Mouse (Mus musculus): Measurements from ENCODE around the gene Kcnh7. TPM values are rescaled to one million over a fixed set of nuclear protein-coding genes. Genes with fewer than 3 reads are reported as not detected.

The Kcnh7 gene
- total RNA-seq, 2 experiments from 2014 or later, result 0.08 to 0.18 TPM

DNA sequence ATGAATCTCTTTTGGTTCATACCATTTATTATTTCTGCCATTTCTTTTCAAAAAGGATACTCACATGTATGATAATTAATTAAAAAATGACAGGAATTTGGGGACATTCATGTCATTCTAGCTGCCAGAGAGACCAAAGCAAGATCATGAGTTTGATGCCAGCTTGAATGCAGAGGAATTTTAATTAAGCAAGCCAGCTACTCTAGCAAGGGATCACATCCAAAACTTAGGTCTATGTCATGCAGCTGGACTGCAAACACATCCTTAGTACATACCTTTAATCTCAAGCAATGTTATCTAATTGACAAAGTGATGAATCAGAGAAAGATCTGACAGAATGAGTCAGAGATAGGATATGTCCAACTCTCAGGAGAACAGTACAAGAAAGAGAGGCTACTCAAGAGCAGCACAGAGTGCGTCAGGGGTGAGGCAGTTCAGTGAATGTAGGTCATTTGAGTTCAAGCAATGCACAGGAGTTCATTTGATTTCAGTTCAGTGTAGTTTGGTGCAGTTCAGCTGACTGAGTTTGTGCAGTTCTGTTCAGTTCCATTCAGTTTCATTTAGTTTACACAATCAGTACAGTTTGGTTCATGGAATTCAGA, 248.7 kb downstream of the Kcnh7 start:
- no peak for DNase-seq

DNA sequence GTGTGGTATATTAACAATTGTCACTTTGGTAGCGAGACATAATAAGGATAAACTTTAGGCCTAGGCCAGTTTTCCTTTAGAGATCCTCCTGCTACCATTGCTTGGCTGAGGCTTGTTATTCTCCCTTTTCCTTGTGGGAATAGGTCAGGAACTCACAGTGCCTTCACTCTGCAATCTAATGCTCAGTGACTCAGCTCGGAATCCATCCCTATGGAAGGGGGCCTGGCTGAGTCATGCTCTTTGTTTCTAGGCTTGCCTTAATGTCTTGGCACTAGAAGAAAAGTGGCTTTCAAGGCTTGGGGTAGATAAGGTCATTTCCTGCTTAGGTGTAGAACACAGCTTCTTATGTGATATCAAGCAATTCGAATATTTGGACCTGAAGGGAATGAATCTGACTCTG, 255.6 kb downstream of the Kcnh7 start:
- no peak for DNase-seq

DNA sequence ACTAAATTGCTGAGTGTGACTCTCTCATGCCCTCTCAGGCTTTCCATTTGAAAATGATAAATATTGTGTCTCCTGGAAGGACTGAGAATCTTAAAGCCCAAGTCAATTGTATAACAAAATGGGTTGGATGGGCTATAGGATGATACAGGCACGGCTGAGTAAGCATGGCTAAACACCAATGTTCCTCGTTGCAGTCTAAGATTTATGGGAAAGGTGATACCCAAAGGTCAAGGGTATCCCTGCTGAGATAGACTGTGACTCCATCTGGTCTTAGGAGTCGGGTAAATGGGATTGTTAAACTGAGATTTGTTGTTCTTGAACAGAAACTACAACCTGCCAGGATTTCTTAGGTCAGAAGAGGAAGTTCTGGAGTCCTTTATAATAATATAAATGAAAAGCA, 256.0 kb downstream of the Kcnh7 start:
- DNase-seq, result no peak

DNA sequence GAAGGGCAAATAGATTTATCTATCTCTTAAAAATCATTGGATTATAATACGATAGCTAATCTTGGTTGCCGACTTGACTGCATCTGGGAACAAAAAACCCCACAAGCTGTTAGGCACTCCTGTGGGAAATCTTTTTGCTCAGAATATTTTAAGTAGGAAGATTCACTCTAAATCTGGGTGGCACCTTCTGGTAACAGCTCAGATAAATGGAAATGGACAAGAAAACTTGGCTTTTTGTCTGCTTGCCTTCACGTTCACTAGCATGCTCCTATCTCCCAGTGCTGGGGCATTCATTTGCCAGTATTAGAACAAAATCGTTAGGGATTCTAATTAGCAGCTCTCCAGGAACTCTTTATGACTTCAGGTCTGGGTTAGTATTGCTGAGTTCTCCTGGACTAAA, 260.3 kb downstream of the Kcnh7 start:
- DNase-seq, result no peak

DNA sequence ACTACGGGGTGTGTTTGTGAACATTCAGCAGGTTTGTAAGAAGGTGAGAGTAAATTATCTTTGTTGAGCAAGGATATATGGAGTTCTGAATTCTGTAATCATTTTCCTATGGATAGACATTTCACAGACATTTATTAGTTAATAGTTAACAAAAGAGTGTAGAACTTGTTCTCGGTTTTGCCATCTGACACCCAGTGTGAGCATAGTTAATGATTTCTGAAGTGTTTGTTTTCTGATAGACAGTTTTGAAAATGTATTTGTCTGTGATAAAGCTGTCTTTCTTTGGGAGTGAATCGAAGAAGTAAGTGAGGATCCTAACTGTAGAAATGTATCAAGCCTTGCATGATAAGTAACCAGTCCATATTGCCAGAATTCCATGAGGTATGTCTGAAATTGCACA, 276.4 kb downstream of the Kcnh7 start:
- DNase-seq, result no peak

DNA sequence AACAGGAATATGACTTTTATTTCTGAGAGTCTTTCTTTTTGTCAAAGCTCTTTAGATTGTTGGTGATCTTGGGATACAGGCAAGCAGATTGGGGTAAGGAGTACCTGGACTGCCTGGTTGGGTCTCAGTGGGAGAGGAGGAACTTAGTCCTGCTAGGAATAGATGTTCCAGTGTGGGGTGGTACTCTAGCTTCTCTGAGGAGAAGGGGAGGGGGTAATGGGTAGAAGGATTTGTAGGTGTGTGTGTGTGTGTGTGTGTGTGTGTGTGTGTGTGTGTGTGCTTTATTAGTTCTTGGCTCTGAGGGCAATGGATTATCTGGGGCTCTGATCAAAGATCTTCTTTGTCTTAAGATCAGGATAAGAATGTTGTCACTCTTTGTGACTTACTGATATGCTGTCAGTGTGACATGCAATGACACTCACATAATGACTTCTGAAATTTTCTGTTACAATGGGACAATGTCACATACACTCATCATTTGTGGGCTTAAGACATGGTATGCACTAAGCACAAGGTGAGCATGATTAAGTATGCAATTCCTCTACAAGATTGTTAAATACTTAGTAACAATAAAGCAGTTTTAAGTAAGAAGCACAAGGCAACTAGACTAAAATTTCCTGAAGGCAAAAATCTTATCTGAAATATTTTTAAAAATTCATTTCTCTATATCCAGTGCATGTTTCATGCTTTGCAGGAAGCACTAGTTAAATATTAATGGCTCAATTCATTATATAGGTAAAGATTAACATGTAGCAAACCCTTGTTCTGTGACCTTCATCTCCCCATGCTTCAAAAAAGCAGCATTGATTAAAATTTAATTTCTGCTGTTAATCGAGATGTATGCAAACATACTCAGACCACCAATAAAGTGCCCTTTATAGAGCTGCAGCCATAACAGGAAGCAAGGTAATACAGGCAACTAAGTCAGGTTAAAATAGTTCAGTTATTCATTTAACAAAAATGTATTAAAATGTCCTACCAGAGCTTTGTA, 281.4 kb downstream of the Kcnh7 start:
- DNase-seq, result no peak

DNA sequence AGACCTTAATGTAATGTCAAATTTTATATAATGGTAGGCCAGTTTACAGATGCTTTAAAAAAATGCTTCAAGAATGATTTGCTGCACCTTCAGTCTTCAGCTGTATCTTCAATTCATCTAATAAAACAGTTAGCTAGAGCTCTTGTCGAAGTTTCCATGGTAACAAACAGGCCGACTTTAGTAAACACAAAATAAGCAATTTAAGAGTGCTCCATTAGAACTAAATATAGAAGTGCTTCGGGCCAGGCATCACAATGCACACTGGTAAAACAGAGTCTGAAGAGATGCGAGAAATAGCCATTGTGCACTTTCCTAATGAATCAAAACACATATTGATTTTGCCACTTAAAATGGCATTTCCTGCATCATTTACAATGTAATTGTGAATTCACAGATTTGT, 305.3 kb downstream of the Kcnh7 start:
- DNase-seq, result no peak

DNA sequence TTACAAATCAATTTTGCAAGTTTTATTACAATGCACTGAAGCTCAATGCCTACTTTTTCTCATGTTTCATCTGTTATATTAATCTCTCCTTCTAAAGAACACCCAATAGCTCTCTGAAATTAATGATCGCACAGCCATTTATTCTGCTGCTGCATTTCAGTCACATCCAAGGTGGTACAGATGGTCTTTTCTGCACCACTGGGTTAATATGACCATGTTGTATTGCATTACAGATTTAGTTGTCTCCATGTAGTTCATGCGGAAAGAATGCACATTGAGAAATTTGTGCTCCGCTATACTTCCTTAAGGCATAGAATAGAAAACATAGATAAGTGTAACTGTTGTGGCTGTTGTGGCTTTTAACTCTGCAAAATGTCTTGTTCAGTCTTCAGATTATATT, 328.7 kb downstream of the Kcnh7 start:
- DNase-seq, result no peak

DNA sequence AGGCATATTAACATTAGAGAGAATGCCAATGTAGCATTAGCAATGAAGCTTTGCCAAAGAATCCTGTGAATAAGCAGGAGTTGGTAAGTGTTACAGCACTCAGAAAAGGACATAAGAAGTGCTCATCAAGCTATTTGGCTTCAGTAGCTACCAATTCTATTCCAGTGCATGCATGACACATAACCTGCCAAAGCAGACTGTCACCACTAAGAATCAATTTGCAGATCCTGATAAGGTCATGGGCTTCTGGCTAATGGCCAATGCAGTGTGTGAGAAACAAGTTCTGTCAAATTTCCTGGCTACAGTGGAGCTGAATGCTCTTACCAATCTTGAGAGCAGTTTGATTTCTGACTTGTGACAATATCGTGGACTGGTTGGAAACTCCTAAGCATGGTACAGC, 341.5 kb downstream of the Kcnh7 start:
- no peak for DNase-seq

DNA sequence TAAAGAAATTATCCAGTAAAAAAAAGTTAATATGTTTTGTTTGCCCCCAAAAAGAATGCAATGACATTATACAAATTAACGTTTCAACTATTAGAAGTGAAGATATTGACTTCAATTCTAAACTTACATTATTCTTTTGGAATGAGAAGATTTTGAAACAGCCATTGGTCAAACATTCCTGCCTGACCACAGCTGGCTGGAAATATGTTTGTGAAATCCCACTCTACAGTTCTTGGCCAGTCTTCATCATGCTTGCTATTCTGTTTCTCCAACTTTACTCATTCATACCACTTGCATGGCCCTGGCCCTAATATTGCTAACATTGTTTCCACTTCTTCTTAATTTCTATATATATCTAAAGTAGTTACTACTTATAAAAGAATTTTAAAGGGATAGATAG, 349.8 kb downstream of the Kcnh7 start:
- DNase-seq, result no peak

DNA sequence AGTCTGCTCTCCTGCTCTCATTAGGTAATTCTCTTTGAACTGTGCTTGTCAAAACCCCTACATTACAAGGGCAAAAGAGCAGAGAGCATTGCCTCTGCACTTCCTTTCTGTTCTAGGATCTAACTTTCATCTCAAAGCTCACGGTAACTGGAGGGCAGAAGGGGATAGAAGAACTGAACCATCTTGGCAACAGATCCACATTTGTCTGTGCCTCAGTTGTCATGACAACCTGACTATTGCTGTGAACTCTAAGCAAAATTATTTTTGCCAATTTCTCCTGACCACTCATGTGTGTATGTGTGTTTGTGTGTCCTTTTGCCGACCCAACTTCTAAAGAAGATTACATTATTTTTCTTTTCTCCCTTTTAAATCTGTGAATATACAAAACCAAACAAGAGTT, 364.9 kb downstream of the Kcnh7 start:
- DNase-seq, result no peak

DNA sequence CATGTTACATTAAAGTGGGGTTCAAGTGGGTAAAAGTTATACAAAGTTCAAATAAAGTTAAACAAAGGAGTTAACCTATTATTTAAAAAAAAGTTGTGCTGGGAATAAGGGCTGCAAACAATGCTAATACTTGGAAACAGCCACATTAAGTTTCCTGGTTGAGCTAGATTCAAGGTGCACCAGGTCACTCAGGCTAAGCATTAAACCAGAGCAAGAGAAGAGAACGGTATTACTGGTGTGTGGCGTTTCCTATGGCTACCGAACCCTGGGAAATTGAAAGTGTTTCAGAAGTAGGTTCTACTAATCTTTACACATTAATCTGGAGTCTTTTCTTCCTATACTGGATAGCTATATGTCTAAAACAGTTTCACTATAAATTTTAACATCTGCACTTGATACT, 368.1 kb downstream of the Kcnh7 start:
- no peak for DNase-seq

DNA sequence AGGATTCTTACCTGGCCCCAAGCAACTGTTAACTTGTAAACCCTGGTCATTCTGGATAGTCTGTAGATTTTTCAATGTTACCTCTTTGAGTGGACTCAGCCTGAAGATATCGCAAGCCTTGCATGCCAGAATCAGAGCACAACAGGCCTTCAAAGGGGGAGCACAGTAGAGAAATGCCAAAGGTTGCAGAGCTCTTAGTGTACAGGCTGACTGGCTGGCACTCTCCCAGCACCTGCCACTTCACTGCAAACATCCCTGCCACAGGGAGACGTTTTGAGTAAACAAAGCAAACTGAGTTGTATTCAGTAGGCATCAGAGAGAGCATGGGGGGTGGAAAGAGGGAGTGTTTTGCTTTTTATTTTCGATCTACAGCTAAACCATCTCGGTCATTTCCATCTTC, 375.3 kb downstream of the Kcnh7 start:
- DNase-seq, result no peak

DNA sequence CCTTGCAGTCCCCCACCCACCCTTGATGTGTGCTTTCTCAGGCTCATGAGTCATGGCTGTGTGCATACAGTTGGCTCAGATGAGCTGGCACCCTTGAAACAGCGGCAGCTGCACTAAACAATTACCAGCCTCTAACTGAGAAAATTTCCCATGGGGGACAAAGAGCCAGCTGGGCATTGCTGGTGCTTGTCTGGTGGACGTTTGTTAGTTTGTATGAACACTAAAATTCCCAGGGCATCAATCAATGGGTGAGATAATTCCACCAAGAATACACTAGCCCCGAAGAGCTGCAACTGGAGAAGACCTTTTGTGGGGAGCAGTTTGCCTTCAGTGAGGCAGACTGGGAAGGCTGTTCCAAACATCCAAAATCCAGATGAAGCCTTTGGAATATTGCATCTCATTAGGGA, 376.6 kb downstream of the Kcnh7 start:
- DNase-seq, result no peak

DNA sequence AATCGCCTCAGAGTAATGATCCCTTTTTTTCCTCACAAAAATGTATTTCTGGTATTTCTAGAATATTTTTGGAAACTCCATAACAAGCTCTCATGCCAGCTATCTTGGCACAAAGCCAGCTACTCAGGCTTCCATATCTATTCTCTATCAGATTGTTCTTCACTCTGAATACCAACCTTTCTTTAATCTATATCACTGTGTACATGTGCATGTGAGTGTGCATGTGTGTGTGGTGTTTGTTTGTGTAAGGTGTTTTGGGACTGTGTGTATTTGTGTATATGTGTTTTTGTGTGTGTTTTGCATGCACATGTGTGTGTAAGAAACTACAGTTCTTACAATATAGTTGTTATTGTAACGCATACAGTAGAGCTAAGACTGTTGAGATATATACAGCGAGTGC, 377.2 kb downstream of the Kcnh7 start:
- DNase-seq, result no peak

DNA sequence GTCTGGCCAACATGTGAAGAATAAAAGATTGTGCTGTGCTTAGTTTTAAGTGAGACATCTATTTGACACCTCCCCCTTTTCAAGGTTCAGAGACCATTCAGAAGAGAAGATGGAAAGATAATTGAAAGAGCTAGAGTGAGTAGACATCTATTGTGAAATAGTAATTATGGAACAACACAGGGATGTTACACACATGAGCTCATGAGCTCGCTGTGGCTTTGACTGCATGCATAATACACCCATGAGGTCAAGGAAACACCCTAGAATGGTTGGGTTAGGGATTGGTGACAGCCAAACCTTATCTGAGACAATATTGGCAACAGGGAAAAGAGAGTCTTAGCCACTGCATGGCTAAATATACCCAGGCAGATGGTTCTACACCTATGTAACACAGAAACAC, 380.1 kb downstream of the Kcnh7 start:
- DNase-seq, result no peak

DNA sequence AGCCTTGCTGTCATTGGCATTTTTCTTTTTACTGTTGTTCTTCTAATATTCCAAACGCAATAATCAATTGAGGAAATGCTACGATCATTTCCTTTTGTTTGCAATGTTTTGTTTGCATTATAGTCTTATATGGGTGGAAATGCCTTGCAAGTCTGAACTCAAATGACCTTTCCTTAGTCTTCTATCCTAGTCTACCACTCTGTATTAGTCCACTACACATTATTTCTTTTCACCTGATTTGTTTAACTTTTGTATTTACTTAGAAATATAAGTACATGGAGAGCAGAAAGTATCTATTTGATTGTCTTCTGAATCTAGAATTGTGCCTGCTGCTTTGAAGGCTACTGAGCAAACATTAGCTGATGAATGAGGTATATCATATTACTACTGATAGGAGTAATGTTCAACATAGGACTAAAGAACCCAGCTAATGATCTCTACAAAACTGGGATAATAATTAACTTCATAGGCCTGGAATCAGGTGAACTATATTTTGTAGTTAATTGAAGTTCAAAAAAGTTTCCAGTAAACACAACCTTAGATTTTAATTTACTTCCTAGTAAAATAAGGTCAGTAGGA, 399.5 kb downstream of the Kcnh7 start:
- no peak for DNase-seq

DNA sequence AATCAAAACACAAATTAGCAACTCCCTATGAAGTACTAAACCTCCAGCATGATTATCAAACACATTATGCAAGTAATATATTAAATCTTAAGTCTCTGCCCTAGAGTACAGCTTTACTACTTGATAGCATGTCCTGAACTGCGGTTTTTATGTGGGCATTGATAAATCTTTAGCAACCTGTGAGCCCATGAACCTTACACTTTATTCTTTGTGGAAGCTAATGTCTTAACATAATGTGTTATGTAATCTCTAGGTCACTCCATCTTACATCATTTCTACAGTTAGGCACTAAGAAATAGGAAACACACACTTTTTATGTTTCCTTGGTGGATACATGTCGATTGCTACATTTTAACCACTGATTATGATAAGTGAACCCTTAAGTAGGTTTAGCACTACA, 437.8 kb downstream of the Kcnh7 start:
- DNase-seq, result no peak

DNA sequence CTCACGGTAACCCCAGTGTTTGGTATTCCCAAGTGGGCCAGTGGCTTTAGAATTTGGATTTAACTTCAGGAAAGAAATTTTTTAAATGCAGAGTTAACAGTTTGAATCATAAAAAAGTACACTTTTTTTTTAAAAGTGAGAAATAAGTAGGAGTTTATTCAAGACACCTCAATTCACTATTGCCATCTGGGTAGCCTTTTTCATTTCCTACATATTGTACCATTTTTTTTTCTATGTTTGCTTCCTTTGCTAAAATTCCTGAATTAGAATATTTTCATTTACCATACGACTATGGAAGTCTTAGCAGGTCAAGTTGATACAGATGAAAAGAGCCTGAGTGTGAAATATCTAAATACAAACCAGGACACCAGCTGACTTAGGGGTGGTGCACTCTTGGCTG, 441.0 kb downstream of the Kcnh7 start:
- DNase-seq, result no peak

DNA sequence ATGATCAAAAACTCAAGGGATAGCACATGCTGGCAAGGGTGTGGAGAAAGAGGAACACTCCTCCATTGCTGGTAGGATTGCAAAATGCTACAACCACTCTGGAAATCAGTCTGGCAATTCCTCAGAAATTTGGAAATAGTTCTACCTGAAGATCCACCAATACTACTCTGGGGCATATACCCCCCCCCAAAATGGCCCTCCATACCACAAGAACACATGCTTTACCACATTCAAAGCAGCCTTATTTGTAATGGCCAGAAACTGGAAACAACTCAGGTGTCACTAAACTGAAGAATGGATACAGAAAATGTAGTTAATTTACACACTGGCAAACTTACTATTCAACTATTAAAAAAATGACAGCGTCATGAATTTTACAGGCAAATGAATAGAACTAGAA, 453.4 kb downstream of the Kcnh7 start:
- DNase-seq, result no peak

DNA sequence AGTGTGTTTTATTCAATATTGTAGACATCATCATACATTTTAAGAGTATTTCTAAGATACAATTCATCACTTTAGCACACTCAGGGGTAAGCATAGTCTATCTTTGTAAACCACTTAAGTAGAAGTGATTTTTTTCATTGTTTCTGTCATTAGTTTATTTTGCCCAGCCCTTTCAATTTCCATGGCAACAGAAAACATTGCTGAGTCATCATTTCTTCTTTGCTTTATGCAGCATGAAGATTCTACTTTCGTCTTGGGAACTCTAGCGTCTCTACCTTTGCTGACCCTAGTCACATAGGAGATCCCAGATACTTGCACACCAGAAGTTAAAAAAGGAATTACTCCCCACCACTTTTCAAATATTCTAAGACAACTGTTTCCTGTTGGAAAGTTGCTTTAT, 456.4 kb downstream of the Kcnh7 start:
- no peak for DNase-seq

DNA sequence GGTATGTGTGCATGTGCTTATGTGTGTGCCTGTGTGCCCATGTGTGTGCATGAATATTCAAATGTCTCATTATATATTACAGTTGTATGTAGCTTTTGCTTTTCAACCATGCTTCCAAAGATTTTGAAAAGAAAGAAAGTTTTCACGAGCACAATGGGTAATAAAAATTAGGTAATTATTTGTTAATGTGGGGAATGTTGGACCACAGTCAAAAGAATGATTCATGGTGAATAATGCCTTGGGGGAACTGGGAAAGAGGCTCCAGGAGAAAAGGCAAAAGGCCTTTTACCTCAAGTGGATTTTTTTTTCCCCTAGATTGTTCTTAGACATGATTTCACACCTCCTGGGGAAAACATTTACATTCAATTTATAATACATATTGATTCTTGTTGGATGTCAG, 458.1 kb downstream of the Kcnh7 start:
- no peak for DNase-seq

DNA sequence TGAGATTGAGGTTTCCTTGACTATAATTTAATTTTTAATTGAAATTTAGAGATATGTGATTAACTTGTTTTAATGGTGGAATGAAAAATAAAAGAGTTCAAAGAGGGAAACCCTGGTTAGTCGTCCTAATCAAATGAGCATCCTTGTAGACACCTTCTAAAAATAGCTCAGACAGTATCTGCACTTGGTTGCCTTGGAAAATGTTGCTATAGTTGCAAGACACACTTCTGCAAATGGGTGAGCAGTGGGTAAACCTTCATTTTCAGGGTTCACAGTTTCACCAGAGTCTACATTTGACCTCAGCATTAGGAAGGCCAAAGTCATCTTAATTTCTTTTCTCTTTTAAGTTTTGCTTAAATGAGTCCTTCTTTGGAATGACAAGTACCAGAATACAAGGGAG, 465.7 kb downstream of the Kcnh7 start:
- no peak for DNase-seq

DNA sequence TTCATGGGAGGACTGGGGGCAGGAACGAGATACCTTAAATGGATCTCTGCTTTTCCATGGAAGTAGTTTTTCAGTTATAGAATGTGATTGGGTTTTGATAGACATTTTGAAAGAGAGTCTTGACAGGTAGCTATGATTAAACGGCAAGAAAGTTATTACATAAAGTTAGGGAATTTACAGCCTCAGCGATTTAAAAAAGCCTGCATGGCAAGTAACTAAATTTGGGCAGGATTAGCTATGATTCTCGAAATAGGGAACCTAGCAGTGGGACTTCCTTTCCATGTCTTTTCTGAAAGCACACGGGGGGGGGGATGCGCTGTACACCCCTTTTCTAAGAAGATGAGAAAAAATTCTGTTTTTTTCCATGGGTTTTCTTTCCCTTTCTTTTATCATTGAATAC, 466.8 kb downstream of the Kcnh7 start:
- no peak for DNase-seq

Data from gastrocnemius, postnatal 25 days (tissue).